Mouse (Mus musculus) bone marrow, adult 2 months (tissue): ENCODE measurements at regions not wholly inside any gene's neighbourhood (a gene's known extent, or its start where the extent isn't known, plus 50 kb on each side); places are given as distances from the start of the nearest gene placed in this dataset.

Experiments
- CTCF ChIP-seq: fragments of 200-500 bp; IDR thresholded peaks from 2 replicates; pipeline ENCODE4 v1.5.1; 2011; ENCODE audit warnings: low read length, control low read depth; ENCODE audit not compliant: control insufficient read depth, insufficient read depth
- POLR2A ChIP-seq: fragments of 200-500 bp; IDR thresholded peaks from 2 replicates; pipeline ENCODE4 v1.6.1; 2011; ENCODE audit warnings: low read depth, mild to moderate bottlenecking, control low read depth, low read length, borderline replicate concordance; ENCODE audit not compliant: control insufficient read depth

DNA sequence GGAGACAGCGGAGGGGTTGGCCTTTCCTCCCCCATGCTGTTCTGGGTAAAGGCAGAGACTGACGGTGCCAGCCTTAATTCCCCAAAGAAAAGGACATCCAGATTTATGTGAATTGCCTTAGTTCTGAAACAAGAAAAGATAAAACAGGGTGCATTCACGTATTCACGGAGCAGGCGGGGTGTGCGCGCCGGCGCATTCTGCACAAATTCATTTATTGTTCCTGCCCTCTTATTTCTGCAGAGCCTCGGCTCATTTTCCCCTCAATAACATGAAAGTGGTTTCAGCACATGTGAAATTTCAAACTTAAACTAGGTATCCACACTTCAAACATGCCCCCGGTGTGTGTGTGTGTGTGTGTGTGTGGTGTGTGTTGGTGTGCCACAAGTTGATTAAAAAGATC, 70.3 kb upstream of the Zfhx3 start:
- TF ChIP-seq CTCF (no peak), POLR2A (no peak)
